Mouse (Mus musculus): ENCODE measurements around the gene Igsf9b.
A peak's percentile ranks its signal among the peaks of the same experiment; 100 is the strongest.

Igsf9b gene

GRCm38 (mm10) chr9:27298411-27299285, at the start of gene Igsf9b:
Gene Igsf9b (plus strand): TSS chr9:27299204.
- DNase-seq: peak; percentile 98

GRCm38 (mm10) chr9:27252034-27252714, 46.8 kb upstream of the Igsf9b start:
- DNase-seq: no peak

GRCm38 (mm10) chr9:27256454-27256853, 42.5 kb upstream of the Igsf9b start:
- no peak for DNase-seq

GRCm38 (mm10) chr9:27260378-27260947, 38.5 kb upstream of the Igsf9b start:
- DNase-seq: no peak

GRCm38 (mm10) chr9:27261905-27262304, 37.1 kb upstream of the Igsf9b start:
- DNase-seq: peak; percentile 49

- no peak for DNase-seq
These were observed 34.0 kb upstream of the Igsf9b start for GRCm38 (mm10) chr9:27265009-27265408.

GRCm38 (mm10) chr9:27267878-27268277, 31.1 kb upstream of the Igsf9b start:
- DNase-seq: no peak

- DNase-seq: no peak
These were observed 30.5 kb upstream of the Igsf9b start for GRCm38 (mm10) chr9:27268493-27268892.

GRCm38 (mm10) chr9:27269322-27269721, 29.7 kb upstream of the Igsf9b start:
- no peak for DNase-seq

GRCm38 (mm10) chr9:27269904-27270303, 29.1 kb upstream of the Igsf9b start:
- DNase-seq: no peak

GRCm38 (mm10) chr9:27271899-27272298, 27.1 kb upstream of the Igsf9b start:
- DNase-seq: no peak

GRCm38 (mm10) chr9:27272858-27273257, 26.1 kb upstream of the Igsf9b start:
- no peak for DNase-seq

GRCm38 (mm10) chr9:27276282-27276839, 22.6 kb upstream of the Igsf9b start:
- no peak for DNase-seq

- no peak for DNase-seq
These were observed 21.5 kb upstream of the Igsf9b start for GRCm38 (mm10) chr9:27277401-27278087.

- DNase-seq: no peak
These were observed 20.0 kb upstream of the Igsf9b start for GRCm38 (mm10) chr9:27279041-27279440.

GRCm38 (mm10) chr9:27280976-27281375, 18.0 kb upstream of the Igsf9b start:
- DNase-seq: no peak

- DNase-seq: no peak
These were observed 13.2 kb upstream of the Igsf9b start for GRCm38 (mm10) chr9:27285719-27286249.

- DNase-seq: no peak
These were observed 12.7 kb upstream of the Igsf9b start for GRCm38 (mm10) chr9:27286296-27286695.

- no peak for DNase-seq
These were observed 12.1 kb upstream of the Igsf9b start for GRCm38 (mm10) chr9:27286859-27287258.

- DNase-seq: no peak
These were observed 11.6 kb upstream of the Igsf9b start for GRCm38 (mm10) chr9:27287419-27287818.

GRCm38 (mm10) chr9:27288442-27288841, 10.6 kb upstream of the Igsf9b start:
- DNase-seq: no peak

GRCm38 (mm10) chr9:27289543-27290308, 9.3 kb upstream of the Igsf9b start:
- DNase-seq: no peak
